Comparison of ENCODE assay signal across 13 mouse cellular contexts in the genomic region with DNA sequence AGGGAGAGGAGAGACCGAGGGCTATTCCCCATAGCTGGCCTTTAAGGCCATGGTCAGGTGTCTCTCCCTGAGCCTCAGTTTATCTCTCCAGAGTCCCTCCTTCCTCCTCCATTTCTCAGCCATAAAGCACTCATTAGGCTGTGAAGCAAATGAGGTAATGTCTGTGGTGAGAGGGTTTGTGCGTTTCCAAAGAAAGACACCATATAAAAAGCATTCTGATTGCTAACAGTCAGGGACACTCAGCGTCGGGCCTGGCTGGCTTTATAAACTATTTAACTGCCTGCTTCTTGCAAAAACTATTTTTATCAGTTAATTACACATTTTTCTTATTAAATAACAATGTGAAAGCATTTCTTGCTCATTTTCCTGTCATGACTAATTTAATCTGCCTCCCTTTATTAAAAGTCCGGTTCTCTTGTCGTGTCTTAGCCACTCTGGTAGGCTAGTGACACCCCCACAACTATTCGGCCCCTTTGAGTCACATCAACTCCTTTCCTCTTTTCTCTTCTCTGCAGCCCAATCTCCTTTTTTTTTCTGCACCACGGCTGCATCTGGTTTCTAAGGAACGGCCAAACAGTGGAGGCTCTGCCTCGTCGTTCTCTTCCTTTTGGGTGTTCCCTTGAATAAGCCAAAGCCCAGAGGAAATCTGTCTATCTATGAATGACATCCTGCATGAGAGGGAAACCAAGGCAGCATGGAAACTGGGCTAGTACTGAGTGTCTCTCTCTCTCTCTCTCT.
A peak's percentile ranks its signal among the peaks of the same experiment; 100 is the strongest.
DNase-seq lines count a peak whose midpoint lies in the region; ATAC-seq and TF ChIP-seq lines count a peak whose summit lies in the region.
"Had no signal": no experiment of that assay in that cellular context is flagged by ENCODE, and none has a peak within 500 bp of the region (broad histone marks: within the 10 kb centered on the region; RNA-seq: fewer than 3 reads in every experiment).

No protein-coding gene starts in this region.

- H3K4me3 ChIP-seq in limb, embryonic 13.5 days: no peak overlapping the region
- no peak overlapping the region for H3K4me3 ChIP-seq in limb, embryonic 10.5 days
- H3K4me3 ChIP-seq in cortical plate, adult 2 months (ENCODE audit: insufficient read depth, low read length): no peak overlapping the region
- no peak overlapping the region for H3K4me3 ChIP-seq in forebrain, embryonic 14.5 days (ENCODE audit: low read depth, low read length)
- H3K4me3 ChIP-seq in midbrain, embryonic 14.5 days (replicated peaks; ENCODE audit: low read depth, low read length): no peak overlapping the region
- H3K4me3 ChIP-seq: heart, embryonic 15.5 days; lung, embryonic 15.5 days had no signal

- no peaks in the 10 kb centered on the region for H3K9me3 ChIP-seq in limb, embryonic 13.5 days
- no peaks in the 10 kb centered on the region for H3K9me3 ChIP-seq in limb, embryonic 10.5 days (replicated peaks)
- no peaks in the 10 kb centered on the region for H3K9me3 ChIP-seq in forebrain, embryonic 14.5 days (replicated peaks; ENCODE audit: control insufficient read depth, low read length)
- no peaks in the 10 kb centered on the region for H3K9me3 ChIP-seq in midbrain, embryonic 14.5 days (ENCODE audit: control insufficient read depth, low read length)
- H3K9me3 ChIP-seq: heart, embryonic 15.5 days; lung, embryonic 15.5 days had no signal

- H3K9ac ChIP-seq in limb, embryonic 13.5 days: no peak overlapping the region
- H3K9ac ChIP-seq in forebrain, embryonic 14.5 days (ENCODE audit: low read length): peak overlapping the region; percentile 45
- H3K9ac ChIP-seq in midbrain, embryonic 14.5 days (replicated peaks; ENCODE audit: low read length): no peak overlapping the region
- H3K9ac ChIP-seq: heart, embryonic 15.5 days; lung, embryonic 15.5 days had no signal

- H3K36me3 ChIP-seq in limb, embryonic 13.5 days: no peaks in the 10 kb centered on the region
- H3K36me3 ChIP-seq in limb, embryonic 10.5 days: no peaks in the 10 kb centered on the region
- no peaks in the 10 kb centered on the region for H3K36me3 ChIP-seq in forebrain, embryonic 14.5 days (ENCODE audit: control insufficient read depth, insufficient read depth, low read length)
- no peaks in the 10 kb centered on the region for H3K36me3 ChIP-seq in midbrain, embryonic 14.5 days (ENCODE audit: control insufficient read depth, insufficient read depth, low read length)
- H3K36me3 ChIP-seq: heart, embryonic 15.5 days; lung, embryonic 15.5 days had no signal

- WGBS in limb, embryonic 13.5 days: 35% methylated on average over 11 of the region's 11 CpGs
- WGBS in limb, embryonic 10.5 days: 77% methylated on average over 11 of the region's 11 CpGs
- 22% methylated on average over 11 of the region's 11 CpGs for WGBS in forebrain, embryonic 14.5 days
- WGBS in midbrain, embryonic 14.5 days: 54% methylated on average over 11 of the region's 11 CpGs

- TF ChIP-seq POLR2A in cortical plate, adult 2 months (IDR thresholded peaks at IDR 0.05; ENCODE audit: extremely low read depth, insufficient read depth, low read length): no peak

- H3K27me3 ChIP-seq in limb, embryonic 13.5 days: no peaks in the 10 kb centered on the region
- H3K27me3 ChIP-seq in limb, embryonic 10.5 days (ENCODE audit: low read depth, poor library complexity, severe bottlenecking): no peaks in the 10 kb centered on the region
- H3K27me3 ChIP-seq in forebrain, embryonic 14.5 days (replicated peaks; ENCODE audit: control insufficient read depth, insufficient read depth, low read length): no peaks in the 10 kb centered on the region
- no peaks in the 10 kb centered on the region for H3K27me3 ChIP-seq in midbrain, embryonic 14.5 days (ENCODE audit: control insufficient read depth, insufficient read depth, low read length)
- H3K27me3 ChIP-seq: heart, embryonic 15.5 days; lung, embryonic 15.5 days had no signal

- peak overlapping the region; percentile 35; the same call in 1 of the 2 replicates for H3K27ac ChIP-seq in limb, embryonic 13.5 days
- H3K27ac ChIP-seq in limb, embryonic 10.5 days: no peak overlapping the region
- H3K27ac ChIP-seq in cortical plate, adult 2 months (ENCODE audit: insufficient read depth, low read length): peak overlapping the region; percentile 78
- 0 out of 2 replicates have a peak overlapping the region, but pooled peaks have one; percentile 45 for H3K27ac ChIP-seq in forebrain, embryonic 14.5 days (ENCODE audit: low read depth, low read length)
- H3K27ac ChIP-seq in midbrain, embryonic 14.5 days (replicated peaks; ENCODE audit: low read depth, low read length): peak overlapping the region; percentile 73
- H3K27ac ChIP-seq: heart, embryonic 15.5 days; kidney, postnatal 0 days; lung, embryonic 15.5 days had no signal

- no peak for TF ChIP-seq CTCF in cortical plate, adult 2 months (IDR thresholded peaks at IDR 0.05; ENCODE audit: extremely low read depth, insufficient read depth, low read length)

- peaks cover 17% of the 10 kb centered on the region for H3K4me1 ChIP-seq in limb, embryonic 13.5 days
- peaks cover 24% of the 10 kb centered on the region for H3K4me1 ChIP-seq in limb, embryonic 10.5 days
- H3K4me1 ChIP-seq in cortical plate, adult 2 months (ENCODE audit: control insufficient read depth, insufficient read depth, low read length): peaks cover 4% of the 10 kb centered on the region; the same call in 1 of the 2 replicates
- peaks cover 12% of the 10 kb centered on the region; the same call in 1 of the 2 replicates for H3K4me1 ChIP-seq in forebrain, embryonic 14.5 days (ENCODE audit: control insufficient read depth, insufficient read depth, low read length)
- H3K4me1 ChIP-seq in midbrain, embryonic 14.5 days (ENCODE audit: control insufficient read depth, insufficient read depth, low read length): peaks cover 4% of the 10 kb centered on the region; the same call in 1 of the 2 replicates
- H3K4me1 ChIP-seq: heart, embryonic 15.5 days; lung, embryonic 15.5 days had no signal

- no peak for DNase-seq in limb, embryonic 10.5 days (ENCODE audit: low spot score)
- DNase-seq in forebrain, embryonic 14.5 days (ENCODE audit: low spot score): peak; percentile 60
- peak; percentile 36 for DNase-seq in midbrain, embryonic 14.5 days
- no peak for DNase-seq in MN1 (ENCODE audit: low spot score)
- DNase-seq: adrenal gland, postnatal 25 days; gastrocnemius, postnatal 25 days; liver had no signal

- peak overlapping the region; percentile 34 for H3K4me2 ChIP-seq in limb, embryonic 13.5 days (replicated peaks)
- H3K4me2 ChIP-seq in forebrain, embryonic 14.5 days (ENCODE audit: low read length): peak overlapping the region; percentile 36
- peak overlapping the region; percentile 35 for H3K4me2 ChIP-seq in midbrain, embryonic 14.5 days (ENCODE audit: low read length)
- H3K4me2 ChIP-seq: heart, embryonic 15.5 days; lung, embryonic 15.5 days had no signal

- ATAC-seq in limb, embryonic 13.5 days (ENCODE audit: low FRiP score, low read depth): no peak; the same call in 1 of the 2 replicates
- peak; percentile 33; the same call in 1 of the 2 replicates for ATAC-seq in forebrain, embryonic 14.5 days
- ATAC-seq in midbrain, embryonic 14.5 days (ENCODE audit: low FRiP score, low TSS enrichment): no peak
- no peak for ATAC-seq in granulocyte monocyte progenitor cell, adult 5-6 weeks (replicated peaks; ENCODE audit: poor library complexity, severe bottlenecking)

Comparison
In these comparisons a context has a peak if more than half of its experiments do, and no peak if none do; other contexts are left out.
1. DNase-seq: peak in forebrain, embryonic 14.5 days (single experiment) and midbrain, embryonic 14.5 days (single experiment); none in limb, embryonic 10.5 days (single experiment) and MN1 (single experiment).
2. Peak in every context shown above with its lines, with median percentiles within 50 percentile points of each other: H3K4me2 ChIP-seq.